Mouse (Mus musculus): ENCODE measurements at regions not wholly inside any gene's neighbourhood (a gene's known extent, or its start where the extent isn't known, plus 50 kb on each side); places are given as distances from the start of the nearest gene placed in this dataset.

DNA sequence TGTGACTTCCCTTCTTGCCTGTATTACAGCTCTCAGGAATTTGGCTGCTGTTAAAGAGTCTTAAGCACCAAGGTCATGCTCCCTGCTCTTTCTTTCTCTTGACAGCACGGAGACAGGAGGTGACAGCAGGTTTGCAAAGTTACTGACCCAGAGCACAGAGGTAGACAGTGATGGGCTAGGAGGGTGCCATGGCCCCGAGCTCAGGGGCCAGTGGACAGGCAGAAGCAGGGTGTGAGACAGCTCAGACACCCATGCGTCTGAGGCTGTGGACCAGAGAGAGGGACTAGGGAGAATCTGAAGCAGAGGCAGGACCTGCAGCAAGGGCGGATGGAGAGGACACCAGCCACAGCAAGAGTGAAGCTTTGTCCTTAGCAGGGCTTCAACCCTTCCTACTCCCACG lies 119.3 kb upstream of the Tdrd3 start:
- no peak overlapping the region for H3K4me3 ChIP-seq (ENCODE audit: low read depth, low read length)
- ATAC-seq (ENCODE audit: extremely low read depth, insufficient number of reproducible peaks, low FRiP score, poor library complexity, severe bottlenecking), result no peak
- H3K9me3 ChIP-seq (replicated peaks), result no peaks in the 10 kb centered on the region
- TF ChIP-seq POLR2AphosphoS5 (IDR thresholded peaks at IDR 0.05; ENCODE audit: insufficient replicate concordance, low read depth, low read length) (no peak), GATA2 (IDR thresholded peaks at IDR 0.05; ENCODE audit: borderline replicate concordance, low read depth, low read length) (no peak), TAL1 (conservative IDR thresholded peaks at IDR 0.05; ENCODE audit: low read depth, low read length) (no peak), CTCF (IDR thresholded peaks at IDR 0.05; ENCODE audit: low read depth, low read length) (no peak), GATA1 (IDR thresholded peaks at IDR 0.05; ENCODE audit: borderline replicate concordance, low read length) (no peak)
- H3K36me3 ChIP-seq (replicated peaks), result no peaks in the 10 kb centered on the region
- H3K27me3 ChIP-seq (ENCODE audit: insufficient read depth, low read length), result peaks cover 5% of the 10 kb centered on the region; the same call in 1 of the 2 replicates
- no peaks in the 10 kb centered on the region; the same call in 1 of the 2 replicates for H3K4me1 ChIP-seq (ENCODE audit: insufficient read depth, low read depth, low read length)
- DNase-seq (ENCODE audit: low spot score), result no peak

DNA sequence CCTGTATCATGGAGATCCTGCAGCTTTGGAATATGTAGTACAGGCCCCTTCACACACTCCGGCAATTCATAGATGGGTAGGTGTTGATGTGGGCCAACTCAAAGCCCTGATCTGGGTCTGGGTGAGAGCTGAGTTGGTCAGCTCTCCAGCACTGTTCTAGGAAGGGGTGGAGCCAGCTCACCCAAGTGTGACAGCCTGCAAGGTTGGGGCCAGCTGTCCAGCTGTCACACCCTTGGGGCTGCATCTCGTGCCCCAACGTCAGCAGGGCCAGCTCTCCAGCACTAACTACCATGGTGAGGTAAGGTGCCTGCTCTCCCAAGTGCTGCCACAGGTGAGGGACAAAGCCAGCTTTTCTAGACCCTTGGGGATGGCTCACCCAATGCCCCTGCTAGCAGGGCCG lies 115.6 kb upstream of the Tdrd3 start:
- no peaks in the 10 kb centered on the region for H3K9me3 ChIP-seq (replicated peaks)
- H3K27me3 ChIP-seq (ENCODE audit: insufficient read depth, low read length), result peaks cover 2% of the 10 kb centered on the region; the same call in 1 of the 2 replicates
- no peak for ATAC-seq (ENCODE audit: extremely low read depth, insufficient number of reproducible peaks, low FRiP score, poor library complexity, severe bottlenecking)
- no peak overlapping the region for H3K4me3 ChIP-seq (ENCODE audit: low read depth, low read length)
- H3K4me1 ChIP-seq (ENCODE audit: insufficient read depth, low read depth, low read length), result no peaks in the 10 kb centered on the region; the same call in 1 of the 2 replicates
- TF ChIP-seq GATA2 (IDR thresholded peaks at IDR 0.05; ENCODE audit: borderline replicate concordance, low read depth, low read length), result no peak
- DNase-seq (ENCODE audit: low spot score), result no peak
- no peaks in the 10 kb centered on the region for H3K36me3 ChIP-seq (replicated peaks)

DNA sequence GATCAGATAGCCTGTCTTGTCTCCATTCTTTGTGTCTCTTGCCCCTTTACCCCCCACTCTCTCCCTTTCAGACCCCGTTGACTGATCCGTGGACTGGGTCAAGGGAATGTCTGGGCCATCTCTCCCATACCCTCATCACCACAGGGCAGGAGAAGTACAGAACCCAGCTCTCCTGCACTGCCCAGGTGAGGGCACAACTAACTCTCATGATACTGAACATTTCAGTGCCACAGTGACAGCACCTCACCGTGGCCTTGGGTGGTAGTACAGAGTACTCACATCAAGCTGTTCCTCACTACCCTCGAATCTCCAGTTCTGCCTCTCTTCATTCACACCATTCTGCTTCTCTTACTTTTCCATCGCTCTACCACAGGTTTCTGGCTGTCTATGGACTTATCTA lies 114.9 kb upstream of the Tdrd3 start:
- Histone ChIP-seq H3K4me3 (ENCODE audit: low read depth, low read length) (no peak overlapping the region; the same call in 1 of the 2 replicates), H3K27me3 (ENCODE audit: insufficient read depth, low read length) (peaks cover 2% of the 10 kb centered on the region; the same call in 1 of the 2 replicates), H3K36me3 (replicated peaks) (no peaks in the 10 kb centered on the region), H3K9me3 (replicated peaks) (no peaks in the 10 kb centered on the region), H3K4me1 (ENCODE audit: insufficient read depth, low read depth, low read length) (no peaks in the 10 kb centered on the region; the same call in 1 of the 2 replicates)
- ATAC-seq (ENCODE audit: extremely low read depth, insufficient number of reproducible peaks, low FRiP score, poor library complexity, severe bottlenecking), result no peak
- no peak for DNase-seq (ENCODE audit: low spot score)
- TF ChIP-seq TAL1 (conservative IDR thresholded peaks at IDR 0.05; ENCODE audit: low read depth, low read length) (no peak), POLR2AphosphoS5 (IDR thresholded peaks at IDR 0.05; ENCODE audit: insufficient replicate concordance, low read depth, low read length) (no peak), GATA1 (IDR thresholded peaks at IDR 0.05; ENCODE audit: borderline replicate concordance, low read length) (no peak), GATA2 (IDR thresholded peaks at IDR 0.05; ENCODE audit: borderline replicate concordance, low read depth, low read length) (no peak), CTCF (IDR thresholded peaks at IDR 0.05; ENCODE audit: low read depth, low read length) (no peak)

DNA sequence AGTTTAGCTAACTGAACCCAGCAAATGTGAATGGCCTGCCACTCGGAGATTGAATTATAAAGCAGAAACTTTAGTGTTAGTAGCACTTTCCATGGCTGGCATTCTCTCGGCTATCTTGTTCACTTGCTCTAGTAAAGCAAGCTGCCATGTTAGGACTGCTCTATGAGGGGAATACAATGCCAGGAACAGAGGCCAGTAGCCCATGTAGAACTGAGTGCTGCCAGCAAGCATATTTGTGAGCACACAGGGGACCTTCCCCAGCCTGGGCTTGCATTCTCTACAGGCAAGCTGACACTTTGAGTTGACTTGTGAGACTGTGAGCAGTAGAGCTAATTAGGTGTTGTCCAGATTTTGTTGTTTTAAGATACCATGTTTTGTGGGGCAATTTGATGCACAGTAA lies 111.0 kb upstream of the Tdrd3 start:
- H3K27me3 ChIP-seq (ENCODE audit: insufficient read depth, low read length), result no peaks in the 10 kb centered on the region
- H3K9me3 ChIP-seq (replicated peaks), result no peaks in the 10 kb centered on the region
- TF ChIP-seq TAL1 (conservative IDR thresholded peaks at IDR 0.05; ENCODE audit: low read depth, low read length) (no peak), GATA1 (IDR thresholded peaks at IDR 0.05; ENCODE audit: borderline replicate concordance, low read length) (no peak), POLR2AphosphoS5 (IDR thresholded peaks at IDR 0.05; ENCODE audit: insufficient replicate concordance, low read depth, low read length) (no peak), GATA2 (IDR thresholded peaks at IDR 0.05; ENCODE audit: borderline replicate concordance, low read depth, low read length) (no peak), CTCF (IDR thresholded peaks at IDR 0.05; ENCODE audit: low read depth, low read length) (no peak)
- H3K4me1 ChIP-seq (ENCODE audit: insufficient read depth, low read depth, low read length), result no peaks in the 10 kb centered on the region
- DNase-seq (ENCODE audit: low spot score) (no peak), ATAC-seq (ENCODE audit: extremely low read depth, insufficient number of reproducible peaks, low FRiP score, poor library complexity, severe bottlenecking) (no peak)
- no peak overlapping the region for H3K4me3 ChIP-seq (ENCODE audit: low read depth, low read length)
- no peaks in the 10 kb centered on the region for H3K36me3 ChIP-seq (replicated peaks)

DNA sequence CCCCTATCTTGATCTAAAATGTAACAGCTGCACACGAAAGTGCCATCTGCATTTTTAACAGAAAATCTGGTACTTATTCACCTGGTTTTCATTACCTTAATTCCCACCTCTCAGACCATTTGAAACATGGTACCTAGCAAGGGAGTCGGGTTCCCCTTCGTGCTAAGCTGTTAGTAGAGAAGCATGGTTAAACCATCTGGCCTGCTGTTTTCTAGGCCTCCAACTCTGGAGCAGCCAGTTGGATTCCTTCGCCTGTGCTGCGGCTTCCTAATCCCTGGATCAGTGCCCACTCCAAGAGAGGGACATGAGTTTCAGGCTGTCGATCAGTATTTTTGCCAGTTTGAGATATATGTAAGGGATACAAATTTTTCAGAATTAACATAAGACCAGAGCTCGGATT lies 110.4 kb upstream of the Tdrd3 start:
- Histone ChIP-seq H3K4me1 (ENCODE audit: insufficient read depth, low read depth, low read length) (no peaks in the 10 kb centered on the region), H3K9me3 (replicated peaks) (no peaks in the 10 kb centered on the region), H3K4me3 (ENCODE audit: low read depth, low read length) (no peak overlapping the region), H3K36me3 (replicated peaks) (no peaks in the 10 kb centered on the region), H3K27me3 (ENCODE audit: insufficient read depth, low read length) (no peaks in the 10 kb centered on the region)
- TF ChIP-seq CTCF (IDR thresholded peaks at IDR 0.05; ENCODE audit: low read depth, low read length) (no peak), POLR2AphosphoS5 (IDR thresholded peaks at IDR 0.05; ENCODE audit: insufficient replicate concordance, low read depth, low read length) (no peak), GATA2 (IDR thresholded peaks at IDR 0.05; ENCODE audit: borderline replicate concordance, low read depth, low read length) (no peak), TAL1 (conservative IDR thresholded peaks at IDR 0.05; ENCODE audit: low read depth, low read length) (no peak), GATA1 (IDR thresholded peaks at IDR 0.05; ENCODE audit: borderline replicate concordance, low read length) (no peak)
- DNase-seq (ENCODE audit: low spot score) (no peak), ATAC-seq (ENCODE audit: extremely low read depth, insufficient number of reproducible peaks, low FRiP score, poor library complexity, severe bottlenecking) (no peak)

DNA sequence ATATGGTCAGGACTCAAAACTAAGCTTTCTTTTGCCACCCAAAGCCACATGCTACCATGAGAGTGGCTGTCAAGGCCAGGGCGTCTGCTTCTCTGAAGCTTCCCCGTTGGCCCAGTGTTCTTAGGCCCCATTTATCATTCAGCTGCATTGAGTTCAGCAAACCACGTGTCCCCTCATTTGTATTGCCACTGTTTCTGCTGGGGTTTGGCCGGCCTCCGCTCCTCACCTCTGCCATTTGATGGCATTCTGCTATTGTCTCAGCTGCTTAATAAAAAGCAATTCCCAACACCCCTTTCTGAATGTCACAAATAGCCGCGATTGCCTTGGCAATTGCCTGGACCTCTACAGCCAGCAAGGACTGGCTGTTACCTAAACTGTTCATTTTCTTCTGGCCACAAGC lies 108.4 kb upstream of the Tdrd3 start:
- Histone ChIP-seq H3K4me1 (ENCODE audit: insufficient read depth, low read depth, low read length) (no peaks in the 10 kb centered on the region), H3K36me3 (replicated peaks) (no peaks in the 10 kb centered on the region), H3K27me3 (ENCODE audit: insufficient read depth, low read length) (no peaks in the 10 kb centered on the region), H3K9me3 (replicated peaks) (no peaks in the 10 kb centered on the region), H3K4me3 (ENCODE audit: low read depth, low read length) (no peak overlapping the region)
- TF ChIP-seq POLR2AphosphoS5 (IDR thresholded peaks at IDR 0.05; ENCODE audit: insufficient replicate concordance, low read depth, low read length), result no peak
- DNase-seq (ENCODE audit: low spot score) (no peak), ATAC-seq (ENCODE audit: extremely low read depth, insufficient number of reproducible peaks, low FRiP score, poor library complexity, severe bottlenecking) (no peak)

DNA sequence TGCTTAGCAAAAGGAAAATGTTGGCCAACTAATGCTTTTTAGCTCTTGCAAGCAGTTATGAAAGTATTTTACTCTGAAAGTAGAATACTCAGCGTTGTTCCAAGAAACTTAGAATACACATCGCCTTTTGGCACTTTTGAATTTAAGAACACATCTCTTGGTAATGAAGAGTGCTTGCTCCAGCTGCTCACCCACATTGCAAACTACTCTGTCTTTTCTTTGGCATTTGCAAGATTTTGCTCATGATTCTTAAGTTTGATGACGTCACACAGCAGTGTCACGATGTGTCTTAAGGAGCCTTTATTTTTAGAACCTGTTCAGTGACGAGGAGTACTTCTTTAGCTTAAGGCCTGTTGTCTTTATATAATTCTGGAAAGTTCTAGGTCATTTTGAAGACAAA lies 104.1 kb upstream of the Tdrd3 start:
- TF ChIP-seq GATA1 (IDR thresholded peaks at IDR 0.05; ENCODE audit: borderline replicate concordance, low read length) (no peak), CTCF (IDR thresholded peaks at IDR 0.05; ENCODE audit: low read depth, low read length) (no peak), TAL1 (conservative IDR thresholded peaks at IDR 0.05; ENCODE audit: low read depth, low read length) (no peak), GATA2 (IDR thresholded peaks at IDR 0.05; ENCODE audit: borderline replicate concordance, low read depth, low read length) (no peak), POLR2AphosphoS5 (IDR thresholded peaks at IDR 0.05; ENCODE audit: insufficient replicate concordance, low read depth, low read length) (no peak)
- H3K36me3 ChIP-seq (replicated peaks), result no peaks in the 10 kb centered on the region
- H3K4me3 ChIP-seq (ENCODE audit: low read depth, low read length), result no peak overlapping the region
- DNase-seq (ENCODE audit: low spot score) (no peak), ATAC-seq (ENCODE audit: extremely low read depth, insufficient number of reproducible peaks, low FRiP score, poor library complexity, severe bottlenecking) (no peak)
- H3K27me3 ChIP-seq (ENCODE audit: insufficient read depth, low read length), result no peaks in the 10 kb centered on the region
- H3K4me1 ChIP-seq (ENCODE audit: insufficient read depth, low read depth, low read length), result no peaks in the 10 kb centered on the region
- no peaks in the 10 kb centered on the region for H3K9me3 ChIP-seq (replicated peaks)
